Comparison of ENCODE assay signal across 19 mouse cellular contexts in genomic region chr5:98921608-98922007, GRCm38 (mm10).
DNase-seq lines count a peak whose midpoint lies in the region; ATAC-seq and TF ChIP-seq lines count a peak whose summit lies in the region.
"Had no signal": no experiment of that assay in that cellular context is flagged by ENCODE, and none has a peak within 500 bp of the region (broad histone marks: within the 10 kb centered on the region; RNA-seq: fewer than 3 reads in every experiment).

No protein-coding gene starts in this region.

- peaks cover 3% of the 10 kb centered on the region; the same call in 1 of the 2 replicates for H3K4me1 ChIP-seq in forebrain, embryonic 11.5 days (replicated peaks; ENCODE audit: control insufficient read depth, insufficient read depth, low read length)
- H3K4me1 ChIP-seq in forebrain, postnatal 0 days (ENCODE audit: insufficient read depth), result no peaks in the 10 kb centered on the region
- peaks cover 2 to 4% of the 10 kb centered on the region in 2 experiments; a peak in 2 of 4 replicates for H3K4me1 ChIP-seq in ES-E14 (ENCODE audit: control insufficient read depth in 2 of 2, insufficient read depth in 2 of 2, low read length in 2 of 2, poor library complexity in 1 of 2)
- H3K4me1 ChIP-seq in forebrain, embryonic 12.5 days, result peaks cover 13% of the 10 kb centered on the region; the same call in 1 of the 2 replicates
- no peaks in the 10 kb centered on the region for H3K4me1 ChIP-seq in limb, embryonic 10.5 days
- H3K4me1 ChIP-seq: embryonic facial prominence, embryonic 13.5 days had no signal

- H3K27ac ChIP-seq in forebrain, embryonic 11.5 days (ENCODE audit: low read depth, low read length), result peak overlapping the region; percentile 8; the same call in 1 of the 2 replicates
- no peak overlapping the region for H3K27ac ChIP-seq in forebrain, postnatal 0 days (ENCODE audit: low read depth, low read length)
- H3K27ac ChIP-seq in ES-E14 (ENCODE audit: insufficient read depth, low read depth, low read length, poor library complexity, severe bottlenecking), result no peak overlapping the region
- no peak overlapping the region for H3K27ac ChIP-seq in forebrain, embryonic 12.5 days
- no peak overlapping the region for H3K27ac ChIP-seq in limb, embryonic 10.5 days
- H3K27ac ChIP-seq: embryonic facial prominence, embryonic 13.5 days; heart, adult 2 months; hindbrain, embryonic 10.5 days; hindbrain, embryonic 14.5 days had no signal

- H3K27me3 ChIP-seq in forebrain, embryonic 11.5 days (ENCODE audit: control insufficient read depth, insufficient read depth, low read length), result no peaks in the 10 kb centered on the region
- H3K27me3 ChIP-seq in forebrain, postnatal 0 days (ENCODE audit: insufficient read depth, low read length), result no peaks in the 10 kb centered on the region
- H3K27me3 ChIP-seq in forebrain, embryonic 12.5 days, result no peaks in the 10 kb centered on the region
- no peaks in the 10 kb centered on the region for H3K27me3 ChIP-seq in limb, embryonic 10.5 days (ENCODE audit: low read depth, poor library complexity, severe bottlenecking)
- H3K27me3 ChIP-seq: embryonic facial prominence, embryonic 13.5 days; heart, embryonic 12.5 days had no signal

- H3K4me2 ChIP-seq in forebrain, embryonic 11.5 days (ENCODE audit: low read depth, low read length, severe bottlenecking), result no peak overlapping the region
- no peak overlapping the region for H3K4me2 ChIP-seq in forebrain, postnatal 0 days (ENCODE audit: low read depth)
- no peak overlapping the region for H3K4me2 ChIP-seq in forebrain, embryonic 12.5 days
- H3K4me2 ChIP-seq: embryonic facial prominence, embryonic 13.5 days; heart, embryonic 12.5 days; hindbrain, embryonic 14.5 days had no signal

- no peak overlapping the region for H3K4me3 ChIP-seq in forebrain, embryonic 11.5 days (ENCODE audit: low read depth, low read length)
- no peak overlapping the region for H3K4me3 ChIP-seq in forebrain, postnatal 0 days (ENCODE audit: low read depth, low read length)
- no peak overlapping the region for H3K4me3 ChIP-seq in ES-E14 (ENCODE audit: insufficient read depth in 1 of 2, low read depth in 1 of 2, low read length in 2 of 2, poor library complexity in 1 of 2, severe bottlenecking in 1 of 2)
- H3K4me3 ChIP-seq in forebrain, embryonic 12.5 days (replicated peaks), result no peak overlapping the region
- no peak overlapping the region for H3K4me3 ChIP-seq in limb, embryonic 10.5 days
- H3K4me3 ChIP-seq: embryonic facial prominence, embryonic 13.5 days; heart, adult 2 months; heart, embryonic 12.5 days; hindbrain, embryonic 10.5 days had no signal

- peak; percentile 76 for ATAC-seq in forebrain, embryonic 11.5 days (replicated peaks; ENCODE audit: low FRiP score)
- no peak for ATAC-seq in forebrain, postnatal 0 days
- peak; percentile 58; the same call in 1 of the 2 replicates for ATAC-seq in forebrain, embryonic 12.5 days (ENCODE audit: low FRiP score)
- ATAC-seq: activated CD4-positive, CD25-positive, alpha-beta regulatory T cell, adult 4 months; intestine, embryonic 16.5 days had no signal

- WGBS in forebrain, embryonic 11.5 days, result 45% methylated on average over 1 of the region's 1 CpGs
- WGBS in forebrain, postnatal 0 days, result 16% methylated on average over 1 of the region's 1 CpGs
- WGBS in forebrain, embryonic 12.5 days, result 29% methylated on average over 1 of the region's 1 CpGs
- WGBS in limb, embryonic 10.5 days, result 86% methylated on average over 1 of the region's 1 CpGs

- intact Hi-C loops in left cerebral cortex, postnatal 14 days (cut with DNase I), result no loop called here

- no peak overlapping the region for H3K9ac ChIP-seq in forebrain, embryonic 11.5 days (ENCODE audit: low read length)
- H3K9ac ChIP-seq in forebrain, postnatal 0 days, result no peak overlapping the region
- H3K9ac ChIP-seq in ES-E14 (ENCODE audit: insufficient read depth, low read depth, low read length, poor library complexity, severe bottlenecking), result no peak overlapping the region
- no peak overlapping the region for H3K9ac ChIP-seq in forebrain, embryonic 12.5 days
- H3K9ac ChIP-seq: embryonic facial prominence, embryonic 13.5 days; heart, embryonic 12.5 days; hindbrain, embryonic 14.5 days had no signal

- DNase-seq in forebrain, embryonic 11.5 days (ENCODE audit: low spot score), result peak; percentile 50
- no peak for DNase-seq in forebrain, postnatal 0 days
- DNase-seq in ES-E14 (ENCODE audit: low read depth, low spot score), result peak; percentile 49
- no peak for DNase-seq in Muller cell, postnatal 12 days (ENCODE audit: inconsistent ontology term)
- no peak for DNase-seq in left cerebral cortex, postnatal 14 days (ENCODE audit: low spot score in 2 of 2)
- no peak for DNase-seq in limb, embryonic 10.5 days (ENCODE audit: low spot score)
- DNase-seq: adrenal gland, postnatal 14 days; cerebellum, adult 18-20 months; cerebellum, adult 9-11 months; cerebellum, postnatal 36 days; gastrocnemius, postnatal 10 days; heart, adult 2 months had no signal

- no peaks in the 10 kb centered on the region for H3K9me3 ChIP-seq in forebrain, embryonic 11.5 days (ENCODE audit: control insufficient read depth, low read length)
- no peaks in the 10 kb centered on the region for H3K9me3 ChIP-seq in forebrain, postnatal 0 days (ENCODE audit: low read length)
- H3K9me3 ChIP-seq in ES-E14 (ENCODE audit: control insufficient read depth, insufficient read depth, low read depth, low read length), result no peaks in the 10 kb centered on the region
- H3K9me3 ChIP-seq in forebrain, embryonic 12.5 days, result no peaks in the 10 kb centered on the region
- H3K9me3 ChIP-seq in limb, embryonic 10.5 days (replicated peaks), result no peaks in the 10 kb centered on the region
- H3K9me3 ChIP-seq: embryonic facial prominence, embryonic 13.5 days; heart, embryonic 12.5 days; hindbrain, embryonic 10.5 days had no signal

- no peaks in the 10 kb centered on the region for H3K36me3 ChIP-seq in forebrain, embryonic 11.5 days (ENCODE audit: control insufficient read depth, insufficient read depth, low read length)
- no peaks in the 10 kb centered on the region for H3K36me3 ChIP-seq in forebrain, postnatal 0 days (ENCODE audit: insufficient read depth)
- no peaks in the 10 kb centered on the region for H3K36me3 ChIP-seq in ES-E14 (ENCODE audit: control insufficient read depth, insufficient read depth, low read length, poor library complexity, severe bottlenecking)
- no peaks in the 10 kb centered on the region for H3K36me3 ChIP-seq in forebrain, embryonic 12.5 days (replicated peaks)
- H3K36me3 ChIP-seq in limb, embryonic 10.5 days, result no peaks in the 10 kb centered on the region
- H3K36me3 ChIP-seq: embryonic facial prominence, embryonic 13.5 days; heart, embryonic 12.5 days; hindbrain, embryonic 10.5 days had no signal

- in situ Hi-C loops in ES-E14 (cut with MboI; ENCODE audit: low sequenced_read_pairs in 2 of 2, unreplicated experiment in 2 of 2), result no loop called here

- TF ChIP-seq CTCF in forebrain, postnatal 0 days (IDR thresholded peaks at IDR 0.05; ENCODE audit: low read depth), result no peak

TF ChIP-seq in ES-E14, 5 proteins besides CTCF, POLR2A, EP300 and RAD21:
- TF ChIP-seq HCFC1 (IDR thresholded peaks at IDR 0.05; ENCODE audit: borderline replicate concordance, insufficient read depth, low read length) (no peak), MAFK (IDR thresholded peaks at IDR 0.05; ENCODE audit: insufficient read depth, low read depth, low read length) (0 out of 2 replicates have a peak, but pooled peaks have one; percentile 54)

Comparison
In these comparisons a context has a peak if more than half of its experiments do, and no peak if none do; other contexts are left out.
1. DNase-seq: peak in forebrain, embryonic 11.5 days (single experiment) and ES-E14 (single experiment); none in forebrain, postnatal 0 days (single experiment), Muller cell, postnatal 12 days (single experiment), left cerebral cortex, postnatal 14 days (0 of 2) and limb, embryonic 10.5 days (single experiment).